Comparison of ENCODE assay signal across 8 mouse cellular contexts in the genomic region with DNA sequence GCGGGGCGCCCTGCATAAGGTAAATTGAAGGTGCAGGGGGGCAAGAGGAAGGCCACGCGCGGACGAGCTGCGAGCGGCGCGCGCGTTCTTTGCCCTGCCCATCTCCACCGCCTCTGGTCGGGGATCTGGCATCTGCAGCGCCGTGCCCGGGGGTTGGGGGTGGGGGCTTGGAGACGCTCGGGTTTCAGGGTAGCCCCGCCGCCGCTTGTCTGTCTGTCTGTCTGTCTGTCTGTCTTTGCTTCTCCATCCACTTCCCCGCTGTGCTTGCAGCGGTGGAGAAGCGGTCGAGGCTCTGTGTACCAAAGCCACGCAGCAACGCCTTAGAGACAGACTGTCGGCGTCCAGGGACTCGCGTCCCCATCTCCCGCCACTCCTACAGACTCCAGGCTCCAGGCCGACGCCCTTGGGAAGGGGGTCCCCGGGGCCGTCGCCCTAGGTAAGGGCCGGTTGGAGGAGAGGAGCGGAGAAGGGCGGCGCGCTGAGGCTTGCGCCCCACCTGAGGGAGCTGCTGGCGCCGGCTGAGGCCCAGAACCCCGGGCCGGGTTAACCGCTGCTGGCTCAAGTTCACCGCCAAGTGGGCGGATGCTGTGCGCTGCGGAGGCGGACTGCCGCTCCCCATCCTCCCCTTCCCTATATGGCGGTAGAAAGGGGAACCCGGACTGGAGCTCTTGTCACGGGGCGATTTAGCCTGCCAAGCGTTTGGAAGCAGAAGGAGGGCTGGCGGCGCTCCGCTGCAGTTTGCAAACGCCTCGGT. TPM values are rescaled to one million over a fixed set of nuclear protein-coding genes. Genes with fewer than 3 reads are reported as not detected.
A peak's percentile ranks its signal among the peaks of the same experiment; 100 is the strongest.
DNase-seq lines count a peak whose midpoint lies in the region; ATAC-seq and TF ChIP-seq lines count a peak whose summit lies in the region.

No protein-coding gene starts in this region.

- H3K79me2 ChIP-seq in C2C12 (ENCODE audit: control insufficient read depth, insufficient read depth), result peaks cover 27% of the 10 kb centered on the region
- H3K79me2 ChIP-seq in liver, adult 2 months (ENCODE audit: control insufficient read depth, insufficient read depth, low read length), result no peaks in the 10 kb centered on the region

- peak; percentile 84 for ATAC-seq in heart, embryonic 12.5 days (ENCODE audit: insufficient number of reproducible peaks, low FRiP score)
- peak; percentile 91 for ATAC-seq in kidney, embryonic 16.5 days (ENCODE audit: low FRiP score, low TSS enrichment)
- peak; percentile 89 for ATAC-seq in monocyte, adult 5-6 weeks (replicated peaks; ENCODE audit: insufficient number of reproducible peaks, low FRiP score, low TSS enrichment, poor library complexity, severe bottlenecking)

- peak; percentile 93 for DNase-seq in brain, embryonic 14.5 days (ENCODE audit: low read depth)
- peak; percentile 26 for DNase-seq in liver, adult 2 months (ENCODE audit: extremely low read depth, low read depth, low spot score)
- peak; percentile 80 to 85 for DNase-seq in spleen, postnatal 36 days (ENCODE audit: low spot score in 2 of 2)

- under 1% methylated on average over 65 of the region's 65 CpGs for WGBS in heart, embryonic 12.5 days
- WGBS in kidney, embryonic 16.5 days, result 0% methylated on average over 61 of the region's 65 CpGs
- WGBS in liver, adult 2 months, result 1% methylated on average over 64 of the region's 65 CpGs

- H3K9ac ChIP-seq in heart, embryonic 12.5 days, result peak overlapping the region; percentile 94
- peak overlapping the region; percentile 93 for H3K9ac ChIP-seq in kidney, embryonic 16.5 days (replicated peaks; ENCODE audit: low read length)
- H3K9ac ChIP-seq in liver, adult 2 months (ENCODE audit: low read depth, low read length), result peak overlapping the region; percentile 75

- H3K4me1 ChIP-seq in erythroblast, embryonic 14.5 days (ENCODE audit: control insufficient read depth), result peaks cover 18% of the 10 kb centered on the region
- H3K4me1 ChIP-seq in heart, embryonic 12.5 days (replicated peaks), result peaks cover 29% of the 10 kb centered on the region
- H3K4me1 ChIP-seq in kidney, embryonic 16.5 days (ENCODE audit: insufficient read depth, low read length), result peaks cover 23% of the 10 kb centered on the region
- H3K4me1 ChIP-seq in liver, adult 2 months (ENCODE audit: control insufficient read depth, insufficient read depth, low read length), result no peaks in the 10 kb centered on the region

- peak overlapping the region; percentile 67 for H3K4me3 ChIP-seq in C2C12 (ENCODE audit: insufficient read depth, poor library complexity, severe bottlenecking)
- peak overlapping the region; percentile 69 for H3K4me3 ChIP-seq in erythroblast, embryonic 14.5 days (replicated peaks)
- peak overlapping the region; percentile 90 for H3K4me3 ChIP-seq in heart, embryonic 12.5 days
- peak overlapping the region; percentile 89 for H3K4me3 ChIP-seq in kidney, embryonic 16.5 days (ENCODE audit: low read length)
- peak overlapping the region; percentile 70 for H3K4me3 ChIP-seq in liver, adult 2 months (ENCODE audit: insufficient read depth, low read depth, low read length)

- peaks cover 3% of the 10 kb centered on the region for H3K79me3 ChIP-seq in C2C12 (ENCODE audit: low read depth)

- H3K27ac ChIP-seq in heart, embryonic 12.5 days (ENCODE audit: poor library complexity, severe bottlenecking), result peak overlapping the region; percentile 99
- H3K27ac ChIP-seq in kidney, embryonic 16.5 days (ENCODE audit: low read length), result peak overlapping the region; percentile 98
- H3K27ac ChIP-seq in liver, adult 2 months (replicated peaks; ENCODE audit: insufficient read depth, low read depth, low read length), result peak overlapping the region; percentile 37; the same call in 1 of the 2 replicates

- H3K27me3 ChIP-seq in C2C12 (ENCODE audit: control insufficient read depth, insufficient read depth, insufficient read length), result no peaks in the 10 kb centered on the region
- peaks cover 19% of the 10 kb centered on the region for H3K27me3 ChIP-seq in erythroblast, embryonic 14.5 days (ENCODE audit: control insufficient read depth)
- no peaks in the 10 kb centered on the region for H3K27me3 ChIP-seq in heart, embryonic 12.5 days (replicated peaks)
- H3K27me3 ChIP-seq in kidney, embryonic 16.5 days (ENCODE audit: insufficient read depth, low read length), result no peaks in the 10 kb centered on the region
- H3K27me3 ChIP-seq in liver, adult 2 months (ENCODE audit: control insufficient read depth, insufficient read depth, low read length), result no peaks in the 10 kb centered on the region; the same call in 1 of the 2 replicates

- H3K4me2 ChIP-seq in heart, embryonic 12.5 days, result peak overlapping the region; percentile 72
- H3K4me2 ChIP-seq in kidney, embryonic 16.5 days (replicated peaks; ENCODE audit: low read depth, low read length), result peak overlapping the region; percentile 64

- H3K9me3 ChIP-seq in erythroblast, embryonic 14.5 days (ENCODE audit: control insufficient read depth, low read length), result no peaks in the 10 kb centered on the region
- no peaks in the 10 kb centered on the region for H3K9me3 ChIP-seq in heart, embryonic 12.5 days (replicated peaks)
- H3K9me3 ChIP-seq in kidney, embryonic 16.5 days (ENCODE audit: low read length), result no peaks in the 10 kb centered on the region

- no peaks in the 10 kb centered on the region for H3K36me3 ChIP-seq in C2C12 (ENCODE audit: control insufficient read depth, insufficient read depth)
- no peaks in the 10 kb centered on the region for H3K36me3 ChIP-seq in erythroblast, embryonic 14.5 days (ENCODE audit: control insufficient read depth)
- no peaks in the 10 kb centered on the region for H3K36me3 ChIP-seq in heart, embryonic 12.5 days
- no peaks in the 10 kb centered on the region for H3K36me3 ChIP-seq in kidney, embryonic 16.5 days (ENCODE audit: insufficient read depth, low read length)
- no peaks in the 10 kb centered on the region for H3K36me3 ChIP-seq in liver, adult 2 months (ENCODE audit: control insufficient read depth, insufficient read depth, low read length)

- TF ChIP-seq CTCF in C2C12 (IDR thresholded peaks at IDR 0.05; ENCODE audit: control insufficient read depth, insufficient read depth, insufficient read length), result no peak
- TF ChIP-seq CTCF in brain, embryonic 14.5 days (IDR thresholded peaks at IDR 0.05; ENCODE audit: borderline replicate concordance, extremely low read depth, insufficient read depth, insufficient read length), result no peak
- TF ChIP-seq CTCF in liver, adult 2 months (IDR thresholded peaks at IDR 0.05; ENCODE audit: low read depth, low read length), result no peak

- TF ChIP-seq POLR2A in brain, embryonic 14.5 days (IDR thresholded peaks at IDR 0.05; ENCODE audit: borderline replicate concordance, extremely low read depth, insufficient read depth, insufficient read length, poor library complexity, severe bottlenecking), result peak; percentile 71; the same call in 1 of the 2 replicates
- TF ChIP-seq POLR2A in liver, adult 2 months (IDR thresholded peaks at IDR 0.05; ENCODE audit: extremely low read depth, insufficient read depth, low read length), result no peak

- peak overlapping the region; percentile 87 for H3ac ChIP-seq in C2C12 (ENCODE audit: control insufficient read depth, insufficient read length, low read depth)

TF ChIP-seq in C2C12, 6 proteins besides CTCF, POLR2A, EP300 and RAD21:
- TF ChIP-seq FOSL1 (IDR thresholded peaks at IDR 0.05; ENCODE audit: insufficient read depth, low read length, poor library complexity, severe bottlenecking) (no peak), MYOD1 (IDR thresholded peaks at IDR 0.05; ENCODE audit: control insufficient read depth, insufficient read length, low read depth) (no peak), CEBPB (IDR thresholded peaks at IDR 0.05; ENCODE audit: low read depth) (no peak), MAX (IDR thresholded peaks at IDR 0.05) (no peak), USF1 (IDR thresholded peaks at IDR 0.05; ENCODE audit: low read depth) (no peak)

RNA-seq across cellular contexts. Expression of a gene that starts 0.8 kb away (rescaled TPM):
- 36.2 TPM for polyA plus RNA-seq in C2C12 (2012; fragmentation: generic; extraction: Trizol)
- polyA plus RNA-seq in brain, embryonic 14.5 days (2012; rRNA removed), result 68.2 and 92.5 TPM in 2 replicates
- 0.70 and 0.77 TPM in 2 replicates for polyA plus RNA-seq in erythroblast, embryonic 14.5 days (2012)
- polyA plus RNA-seq in heart, embryonic 12.5 days (2016; fragmentation: Nextera tagmentation; extraction: Ambion mirVana), result 332 and 335 TPM in 2 replicates
- polyA plus RNA-seq in kidney, embryonic 16.5 days (2015; fragmentation: Nextera tagmentation; extraction: Ambion mirVana), result 347 and 363 TPM in 2 replicates
- total RNA-seq in liver, adult 2 months (2014; rRNA removed), result 5.2 and 6.4 TPM in 2 replicates
- 1.2 and 1.7 TPM in 2 replicates for polyA plus RNA-seq in liver, adult 2 months (2012; rRNA removed)
- 56.3 to 89.6 TPM (median 68.8 TPM) in 3 replicates for total RNA-seq in monocyte, adult 5-6 weeks (2017)

RNA-seq across cellular contexts. Expression of a gene that starts 31.5 kb away (rescaled TPM):
- polyA plus RNA-seq in C2C12 (2012; fragmentation: generic; extraction: Trizol), result 3.4 TPM
- 55.6 and 65.4 TPM in 2 replicates for polyA plus RNA-seq in brain, embryonic 14.5 days (2012; rRNA removed)
- 0.01 and 0.05 TPM in 2 replicates for polyA plus RNA-seq in erythroblast, embryonic 14.5 days (2012)
- 38.4 and 40.9 TPM in 2 replicates for polyA plus RNA-seq in heart, embryonic 12.5 days (2016; fragmentation: Nextera tagmentation; extraction: Ambion mirVana)
- 42.8 and 42.9 TPM in 2 replicates for polyA plus RNA-seq in kidney, embryonic 16.5 days (2015; fragmentation: Nextera tagmentation; extraction: Ambion mirVana)
- 20.3 and 20.9 TPM in 2 replicates for total RNA-seq in liver, adult 2 months (2014; rRNA removed)
- 5.5 and 5.8 TPM in 2 replicates for polyA plus RNA-seq in liver, adult 2 months (2012; rRNA removed)
- total RNA-seq in monocyte, adult 5-6 weeks (2017), result 26.6 to 35.5 TPM (median 28.0 TPM) in 3 replicates

RNA-seq across cellular contexts. Expression of a gene that starts 47.6 kb away (rescaled TPM):
- 13.4 TPM for polyA plus RNA-seq in C2C12 (2012; fragmentation: generic; extraction: Trizol)
- 8.0 and 8.3 TPM in 2 replicates for polyA plus RNA-seq in brain, embryonic 14.5 days (2012; rRNA removed)
- 0.02 and 0.07 TPM in 2 replicates for polyA plus RNA-seq in erythroblast, embryonic 14.5 days (2012)
- polyA plus RNA-seq in heart, embryonic 12.5 days (2016; fragmentation: Nextera tagmentation; extraction: Ambion mirVana), result 10.6 and 11.1 TPM in 2 replicates
- 10.5 and 12.4 TPM in 2 replicates for polyA plus RNA-seq in kidney, embryonic 16.5 days (2015; fragmentation: Nextera tagmentation; extraction: Ambion mirVana)
- total RNA-seq in liver, adult 2 months (2014; rRNA removed), result 18.0 and 21.1 TPM in 2 replicates
- 7.3 and 8.3 TPM in 2 replicates for polyA plus RNA-seq in liver, adult 2 months (2012; rRNA removed)
- total RNA-seq in monocyte, adult 5-6 weeks (2017), result 56.9 to 70.4 TPM (median 70.4 TPM) in 3 replicates

Comparison
In these comparisons a context has a peak if more than half of its experiments do, and no peak if none do; other contexts are left out.
1. Peak in every context shown above with its lines: DNase-seq, ATAC-seq, H3K4me3 ChIP-seq and H3K27ac ChIP-seq.
2. DNase-seq: peak in every context shown above with its lines; median percentile 93 in brain, embryonic 14.5 days; 82 in spleen, postnatal 36 days; 26 in liver, adult 2 months.
3. H3K27ac ChIP-seq: peak in every context shown above with its lines; median percentile 99 in heart, embryonic 12.5 days; 98 in kidney, embryonic 16.5 days; 37 in liver, adult 2 months.
4. RNA of a gene that starts 0.8 kb away (polyA plus RNA-seq): 347 to 363 TPM in kidney, embryonic 16.5 days, 332 to 335 TPM in heart, embryonic 12.5 days, 68.2 to 92.5 TPM in brain, embryonic 14.5 days and 36.2 TPM in C2C12 (single experiment); 1.2 to 1.7 TPM in liver, adult 2 months and 0.70 to 0.77 TPM in erythroblast, embryonic 14.5 days; every median in the first group is over 10 times any median in the second.